Mouse (Mus musculus) heart, adult 2 months (tissue): ENCODE measurements at regions not wholly inside any gene's neighbourhood (a gene's known extent, or its start where the extent isn't known, plus 50 kb on each side); places are given as distances from the start of the nearest gene placed in this dataset.

Experiments used
- EP300 ChIP-seq: fragments of 200-500 bp; IDR thresholded peaks from 2 replicates; pipeline ENCODE4 v1.6.1; 2011; ENCODE audit warnings: low read depth, low read length, control low read depth; ENCODE audit not compliant: insufficient read depth
- POLR2A ChIP-seq: fragments of 200-500 bp; IDR thresholded peaks from 2 replicates; pipeline ENCODE4 v1.6.1; 2011; ENCODE audit warnings: mild to moderate bottlenecking, low read depth, low read length, control low read depth; ENCODE audit not compliant: insufficient read depth

GRCm38 (mm10) chrX:64056776-64057175 is 95.2 kb downstream of the Gm6760 start:
- no peak for TF ChIP-seq EP300
- no peak for TF ChIP-seq POLR2A
